Mouse (Mus musculus) E14TG2a.4 (cell line): Measurements from ENCODE around the gene Nt5c1b.

Experiments
- H3K27me3 ChIP-seq: 2 replicates; pipeline ENCODE4 v1.6.1; 2014; ENCODE audit warnings: low read length, control low read depth; ENCODE audit not compliant: insufficient read depth
- H3K36me3 ChIP-seq: 2 replicates; pipeline ENCODE4 v1.6.1; 2014; ENCODE audit warnings: low read length, control low read depth; ENCODE audit not compliant: insufficient read depth
- H3K4me1 ChIP-seq: replicated peaks from 2 replicates; pipeline ENCODE4 v1.6.1; 2014; ENCODE audit warnings: low read depth, low read length, control low read depth
- H3K4me3 ChIP-seq: replicated peaks from 2 replicates; pipeline ENCODE4 v1.5.1; 2014; ENCODE audit warnings: mild to moderate bottlenecking, low read length
- H3K9me3 ChIP-seq: 2 replicates; pipeline ENCODE4 v1.6.1; 2014; ENCODE audit warnings: low read length, control low read depth
- CTCF ChIP-seq: conservative IDR thresholded peaks from 2 replicates; pipeline ENCODE4 v1.5.1; 2014; ENCODE audit warnings: low read length
- NANOG ChIP-seq: IDR thresholded peaks from 2 replicates; pipeline ENCODE4 v1.6.1; 2014; ENCODE audit warnings: borderline replicate concordance, low read length, mixed read lengths
- POU5F1 ChIP-seq: IDR thresholded peaks from 2 replicates; pipeline ENCODE4 v1.6.1; 2014; ENCODE audit warnings: low read length, borderline replicate concordance

Nt5c1b gene

DNA sequence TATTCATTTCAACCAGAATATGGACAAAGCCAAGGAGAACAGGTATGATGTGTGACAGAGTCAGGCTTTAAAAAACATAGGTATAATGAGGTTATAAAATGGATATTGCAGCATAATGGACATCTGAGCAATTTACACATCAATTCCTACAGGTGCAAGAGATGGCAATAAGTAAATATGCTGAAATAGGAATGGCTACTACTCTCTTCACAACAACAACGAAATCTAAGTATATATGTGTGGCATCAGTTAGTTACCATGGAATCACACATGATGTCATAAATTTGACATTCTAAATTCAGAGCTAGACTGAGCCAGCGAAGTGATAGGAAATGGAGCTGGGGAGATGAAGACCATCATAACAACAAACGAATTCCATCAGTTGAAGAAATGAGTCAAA lies at the start of gene Nt5c1b:
Gene Nt5c1b (plus strand): TSS at position 301 of the 400 bp plus-strand sequence.
- H3K9me3 ChIP-seq = no peaks in the 10 kb centered on the region
- H3K4me3 ChIP-seq = no peak within 1 kb of the TSS
- no peaks in the 10 kb centered on the region for H3K27me3 ChIP-seq
- TF ChIP-seq CTCF (no peak), NANOG (no peak), POU5F1 (no peak)
- H3K4me1 ChIP-seq = no peaks in the 10 kb centered on the region
- H3K36me3 ChIP-seq = no peaks in the 10 kb centered on the region

DNA sequence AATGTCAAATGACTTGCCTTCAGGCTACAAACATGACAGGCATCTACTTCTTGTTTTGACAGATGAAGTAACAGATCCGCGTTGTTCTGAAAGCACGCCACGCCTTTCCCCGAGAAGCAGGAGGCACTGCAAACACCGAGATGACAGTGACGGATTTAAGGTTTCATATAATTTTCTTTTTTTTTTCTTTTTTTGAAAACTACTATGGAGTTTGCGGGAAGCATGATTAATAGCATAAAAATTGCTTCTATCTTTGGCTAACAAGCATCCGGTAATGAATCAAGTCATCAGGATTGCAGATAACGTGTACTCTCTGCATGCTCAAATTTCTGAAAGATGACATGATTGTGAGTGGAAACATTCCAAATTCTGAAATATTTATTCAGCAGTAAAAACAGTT lies 42.1 kb upstream of the Nt5c1b start:
- Histone ChIP-seq H3K4me3 (no peak overlapping the region), H3K36me3 (no peaks in the 10 kb centered on the region), H3K27me3 (no peaks in the 10 kb centered on the region), H3K4me1 (no peaks in the 10 kb centered on the region), H3K9me3 (no peaks in the 10 kb centered on the region)
- TF ChIP-seq CTCF = no peak
- no peak for TF ChIP-seq NANOG
- no peak for TF ChIP-seq POU5F1

DNA sequence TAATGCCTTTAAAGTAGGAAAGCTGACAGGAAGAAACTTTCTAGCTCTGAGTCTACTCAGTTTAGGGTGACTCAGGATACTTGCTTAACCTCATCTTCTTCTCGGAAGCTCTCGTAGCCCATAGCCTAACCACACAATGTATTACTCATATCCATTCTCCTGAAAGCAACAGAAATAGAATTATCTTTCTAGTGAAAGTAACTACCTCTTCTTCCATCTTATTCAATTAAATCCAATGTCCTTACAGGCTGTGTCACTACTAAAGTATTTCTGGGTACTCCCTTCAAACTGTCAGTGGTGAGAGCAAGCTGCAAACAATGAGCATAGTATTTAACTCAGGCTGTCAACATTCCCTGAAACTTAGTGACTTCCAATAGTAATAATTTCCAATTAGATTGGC lies 40.3 kb upstream of the Nt5c1b start:
- no peaks in the 10 kb centered on the region for H3K36me3 ChIP-seq
- H3K4me1 ChIP-seq = no peaks in the 10 kb centered on the region
- no peak overlapping the region for H3K4me3 ChIP-seq
- H3K9me3 ChIP-seq = no peaks in the 10 kb centered on the region
- TF ChIP-seq POU5F1 = no peak
- no peak for TF ChIP-seq NANOG
- no peak for TF ChIP-seq CTCF
- no peaks in the 10 kb centered on the region for H3K27me3 ChIP-seq

DNA sequence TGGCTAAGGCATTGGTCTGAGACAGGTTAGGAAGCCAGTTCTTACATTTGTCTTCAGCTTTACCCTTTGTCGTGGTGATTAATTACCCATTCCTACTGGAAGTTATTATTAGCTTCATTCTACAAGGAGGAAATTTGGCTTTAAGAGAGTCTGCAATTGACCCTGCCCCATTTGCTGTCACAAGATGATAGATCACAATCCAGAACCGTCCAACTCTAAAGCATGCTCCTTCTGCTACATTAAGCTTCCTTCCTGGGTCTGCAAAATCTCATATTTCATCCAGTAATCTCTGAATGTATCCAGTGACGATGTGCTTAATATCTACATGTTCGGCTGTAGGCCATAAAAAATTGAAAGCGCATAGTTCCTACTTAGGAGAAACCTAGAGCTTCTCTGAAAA lies 29.2 kb upstream of the Nt5c1b start:
- H3K4me3 ChIP-seq = no peak overlapping the region
- H3K36me3 ChIP-seq = no peaks in the 10 kb centered on the region
- no peaks in the 10 kb centered on the region for H3K27me3 ChIP-seq
- H3K4me1 ChIP-seq = no peaks in the 10 kb centered on the region
- TF ChIP-seq NANOG (no peak), CTCF (no peak), POU5F1 (no peak)
- no peaks in the 10 kb centered on the region for H3K9me3 ChIP-seq

DNA sequence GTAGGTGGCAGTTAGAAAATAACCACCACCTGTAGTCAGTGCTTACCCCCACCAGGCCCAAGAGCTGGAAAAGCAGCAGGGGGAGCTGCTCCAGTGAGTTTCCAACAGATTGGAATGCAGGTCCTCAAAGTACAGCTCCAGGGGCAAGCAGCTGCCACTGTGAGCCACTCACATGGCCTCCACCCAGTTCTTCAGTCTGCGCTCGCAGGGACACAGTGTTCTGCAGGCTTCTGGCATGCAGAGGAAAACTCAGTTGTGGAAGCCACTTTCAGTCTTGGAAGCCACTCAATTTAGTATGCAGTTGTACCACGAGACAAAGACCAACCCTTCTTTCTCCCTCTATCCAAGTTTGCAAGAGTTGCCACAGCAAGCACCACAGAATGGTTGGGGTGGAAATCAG lies 19.1 kb upstream of the Nt5c1b start:
- no peaks in the 10 kb centered on the region for H3K4me1 ChIP-seq
- no peak for TF ChIP-seq NANOG
- no peak for TF ChIP-seq CTCF
- no peak for TF ChIP-seq POU5F1
- no peak overlapping the region for H3K4me3 ChIP-seq
- H3K36me3 ChIP-seq = no peaks in the 10 kb centered on the region
- H3K27me3 ChIP-seq = no peaks in the 10 kb centered on the region
- no peaks in the 10 kb centered on the region for H3K9me3 ChIP-seq

DNA sequence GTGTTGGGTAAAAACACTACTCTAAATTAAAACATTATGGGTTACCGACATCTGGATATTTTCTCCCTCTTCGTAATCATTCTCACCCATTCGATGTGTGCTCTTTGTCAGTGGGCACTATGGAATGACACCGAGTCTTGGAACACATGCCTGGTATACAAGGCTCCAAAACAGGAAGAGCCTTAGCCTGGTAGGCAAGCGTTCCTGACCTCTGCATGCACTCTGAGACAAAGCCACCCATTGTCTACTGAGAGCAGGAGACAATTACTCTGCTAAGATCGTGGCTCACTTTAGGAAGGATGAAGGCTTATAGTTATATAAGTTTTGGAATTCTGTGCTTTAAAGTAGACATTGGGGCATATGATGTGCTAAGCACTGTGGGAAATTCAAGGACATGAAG lies 12.0 kb upstream of the Nt5c1b start:
- H3K36me3 ChIP-seq = no peaks in the 10 kb centered on the region
- H3K4me3 ChIP-seq = no peak overlapping the region
- H3K9me3 ChIP-seq = no peaks in the 10 kb centered on the region
- TF ChIP-seq NANOG (no peak), POU5F1 (no peak), CTCF (no peak)
- H3K4me1 ChIP-seq = no peaks in the 10 kb centered on the region
- no peaks in the 10 kb centered on the region for H3K27me3 ChIP-seq

DNA sequence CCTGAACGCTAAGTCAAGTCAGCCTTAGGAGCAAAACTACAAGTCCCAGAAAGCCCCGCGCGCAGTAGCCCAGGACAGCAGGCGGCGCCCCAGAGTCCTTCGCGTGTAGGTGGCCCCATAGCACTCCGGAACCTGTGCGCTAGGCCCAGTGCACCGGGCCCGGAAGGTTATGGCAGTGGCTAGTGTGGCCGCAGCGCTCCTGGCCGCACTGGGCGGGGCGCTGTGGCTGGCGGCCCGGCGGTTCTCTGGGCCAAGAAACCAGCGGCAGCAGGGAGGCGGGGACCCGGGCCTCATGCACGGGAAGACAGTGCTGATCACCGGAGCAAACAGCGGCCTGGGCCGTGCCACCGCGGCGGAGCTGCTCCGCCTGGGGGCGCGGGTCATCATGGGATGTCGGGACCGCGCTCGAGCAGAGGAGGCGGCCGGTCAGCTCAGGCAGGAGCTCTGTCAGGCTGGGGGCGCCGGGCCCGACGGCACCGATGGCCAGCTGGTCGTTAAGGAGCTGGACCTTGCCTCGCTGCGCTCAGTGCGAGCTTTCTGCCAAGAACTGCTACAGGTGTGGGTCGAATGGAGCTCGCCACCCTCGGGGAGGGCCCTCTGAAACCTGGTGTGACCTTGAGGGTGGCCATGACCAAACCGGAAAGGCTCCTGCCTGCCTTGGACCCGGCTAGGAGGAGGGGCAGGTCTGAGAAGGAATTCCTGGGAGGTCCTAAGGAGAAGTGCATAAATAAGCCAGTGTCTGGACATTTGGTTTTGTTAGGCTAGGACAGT lies 21.1 kb downstream of the Nt5c1b start, which contains the start of gene Rdh14:
Gene Rdh14 (plus strand): TSS at position 102 of the 771 bp plus-strand sequence.
- Histone ChIP-seq H3K27me3 (no peaks in the 10 kb centered on the region), H3K4me1 (peaks cover 5% of the 10 kb centered on the region), H3K36me3 (peaks cover 3% of the 10 kb centered on the region; the same call in 1 of the 2 replicates), H3K4me3 (peak within 1 kb of the TSS; percentile 88), H3K9me3 (no peaks in the 10 kb centered on the region)
- TF ChIP-seq POU5F1 (no peak), NANOG (no peak), CTCF (peak; percentile 27)

DNA sequence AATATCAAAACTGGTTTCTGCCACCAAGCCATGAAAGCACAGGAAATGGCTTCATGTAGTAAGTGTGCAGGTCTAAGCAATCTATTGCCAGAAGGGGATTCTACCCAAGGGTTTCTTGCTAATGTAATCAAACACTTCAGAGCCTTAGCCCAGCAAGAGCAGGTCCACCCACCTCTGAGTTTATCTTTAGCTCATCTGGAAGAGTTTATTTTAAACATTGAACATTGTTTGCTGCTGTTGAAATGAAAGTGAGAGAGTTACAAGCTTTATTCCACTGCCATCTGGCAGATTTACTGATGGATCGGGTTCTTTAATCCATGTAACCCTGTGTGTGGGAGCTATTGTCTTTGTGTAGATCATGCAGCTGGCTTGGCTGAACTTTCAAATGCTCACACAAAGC lies 31.0 kb downstream of the Nt5c1b start:
- H3K4me3 ChIP-seq = no peak overlapping the region
- no peaks in the 10 kb centered on the region for H3K4me1 ChIP-seq
- no peaks in the 10 kb centered on the region for H3K36me3 ChIP-seq
- H3K9me3 ChIP-seq = no peaks in the 10 kb centered on the region
- no peak for TF ChIP-seq NANOG
- no peak for TF ChIP-seq CTCF
- no peak for TF ChIP-seq POU5F1
- no peaks in the 10 kb centered on the region for H3K27me3 ChIP-seq
